Mouse (Mus musculus) cerebellum, adult 11 months (tissue): ENCODE data around the gene Hist1h2ac.
"Not testable (repeated sequence)": the region's sequence is repeated elsewhere in the genome, so short reads cannot be mapped to it uniquely, and the experiment has no call there.

Experiments
- DNase-seq: peaks from one replicate; pipeline ENCODE4 v3.0.0; 2022

The Hist1h2ac gene

DNA sequence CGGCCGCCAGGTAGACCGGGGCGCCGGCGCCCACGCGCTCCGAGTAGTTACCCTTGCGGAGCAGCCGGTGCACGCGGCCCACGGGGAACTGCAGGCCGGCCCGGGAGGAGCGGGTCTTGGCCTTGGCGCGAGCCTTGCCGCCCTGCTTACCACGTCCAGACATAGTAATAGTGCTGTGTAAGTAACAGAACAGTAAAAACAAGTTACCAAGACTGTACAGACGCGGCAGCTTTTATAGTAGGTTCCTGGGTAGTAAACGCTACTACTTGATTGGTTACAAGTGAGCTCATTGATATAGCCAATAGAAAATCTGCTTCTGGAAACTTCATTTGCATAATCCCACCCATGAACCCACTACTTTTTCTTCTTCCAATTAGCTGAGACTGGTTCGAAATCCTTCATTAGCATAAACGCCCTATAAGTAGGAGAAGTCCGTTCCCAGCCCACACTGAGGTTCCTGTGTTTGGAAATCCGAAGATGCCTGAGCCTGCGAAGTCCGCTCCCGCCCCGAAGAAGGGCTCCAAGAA lies at the start of gene Hist1h2ac, which contains the start of gene Hist1h2bc:
TSS of gene Hist1h2ac (minus strand) at position 194 of the 527 bp plus-strand sequence.
TSS of gene Hist1h2bc (plus strand) at position 445 of the 527 bp plus-strand sequence.
- peak; percentile 76 for DNase-seq

- no peak for DNase-seq
Measured at GRCm38 (mm10) chr13:23732156-23732804, 48.5 kb upstream of the Hist1h2ac start.

- DNase-seq = no peak
Measured at GRCm38 (mm10) chr13:23730479-23730878, 46.7 kb upstream of the Hist1h2ac start.

DNA sequence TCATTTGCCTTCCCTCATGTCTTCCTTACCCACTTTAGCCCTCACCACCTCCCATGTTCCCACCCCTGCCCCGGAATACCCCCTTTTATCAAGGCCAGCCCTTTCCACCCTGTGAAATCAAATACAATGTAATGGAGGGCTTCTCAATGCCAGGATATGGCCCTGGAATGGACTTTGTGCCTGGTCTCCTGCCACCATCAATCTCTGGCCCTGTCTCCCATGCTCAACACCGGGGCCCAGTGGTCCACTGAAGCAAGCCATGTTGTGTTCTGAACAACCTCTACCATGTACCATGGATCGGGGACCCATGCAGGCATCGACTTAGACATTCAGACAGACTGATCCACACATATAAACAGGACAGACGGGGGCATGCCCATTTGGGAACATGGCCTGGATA lies 46.0 kb upstream of the Hist1h2ac start:
- DNase-seq = no peak

- no peak for DNase-seq
Measured at GRCm38 (mm10) chr13:23729192-23729525, 45.4 kb upstream of the Hist1h2ac start.

- DNase-seq = no peak
Measured at GRCm38 (mm10) chr13:23728472-23729191, 44.9 kb upstream of the Hist1h2ac start.

DNA sequence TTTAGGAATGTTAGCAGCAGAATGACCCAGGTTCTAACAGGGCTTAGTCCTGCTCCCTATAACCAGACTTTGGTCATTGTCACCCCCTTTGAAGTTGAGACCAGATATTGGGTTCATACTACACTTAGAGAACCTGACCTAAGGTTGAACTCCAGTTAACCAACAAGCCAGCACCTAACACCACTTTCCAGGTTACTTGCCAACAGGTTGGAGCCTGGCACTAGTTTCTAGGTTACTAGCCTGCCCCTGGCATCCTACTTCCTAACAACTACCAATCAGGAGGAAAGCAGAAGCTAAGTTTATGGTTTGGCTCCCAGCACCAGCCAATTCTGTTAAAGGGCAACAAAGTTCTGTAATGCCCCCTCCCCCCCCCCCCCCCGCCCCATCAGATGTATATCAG lies 41.5 kb upstream of the Hist1h2ac start:
- no peak for DNase-seq

- DNase-seq = no peak
Measured at GRCm38 (mm10) chr13:23724239-23724638, 40.5 kb upstream of the Hist1h2ac start.

DNA sequence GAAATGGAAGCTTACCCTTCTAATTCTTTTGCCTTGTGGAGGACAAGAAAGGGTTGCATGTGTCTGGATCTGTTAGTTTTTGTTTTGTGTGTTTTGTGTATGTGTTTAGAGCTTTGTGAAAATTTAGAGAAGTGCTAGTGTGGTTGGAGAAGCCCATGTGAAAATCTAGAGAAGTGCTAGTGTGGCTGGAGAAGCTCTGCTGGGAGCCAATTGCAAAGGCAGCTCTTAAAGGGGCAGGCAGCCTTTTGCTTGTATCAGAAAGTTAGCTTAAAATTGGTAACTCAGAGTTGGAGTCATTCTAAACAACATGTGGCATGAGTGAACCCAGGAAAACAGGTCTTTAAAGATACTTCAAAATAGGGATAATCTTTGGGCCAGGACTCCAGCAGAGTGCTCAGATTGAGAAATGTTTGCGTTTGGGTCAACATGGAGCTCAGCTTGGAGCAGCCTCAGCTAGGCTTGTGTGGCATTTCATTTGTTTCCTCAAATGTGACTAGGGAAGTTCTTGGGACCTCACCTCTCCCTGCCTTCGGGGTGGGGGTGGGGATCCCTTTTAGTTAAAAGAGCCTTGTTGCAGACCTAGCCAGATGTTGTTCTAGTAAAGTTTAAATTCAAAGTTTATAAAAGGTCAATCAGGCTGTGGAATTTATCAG lies 34.0 kb upstream of the Hist1h2ac start:
- DNase-seq = not testable (repeated sequence)

- DNase-seq = no peak
Measured at GRCm38 (mm10) chr13:23717176-23717575, 33.4 kb upstream of the Hist1h2ac start.

DNA sequence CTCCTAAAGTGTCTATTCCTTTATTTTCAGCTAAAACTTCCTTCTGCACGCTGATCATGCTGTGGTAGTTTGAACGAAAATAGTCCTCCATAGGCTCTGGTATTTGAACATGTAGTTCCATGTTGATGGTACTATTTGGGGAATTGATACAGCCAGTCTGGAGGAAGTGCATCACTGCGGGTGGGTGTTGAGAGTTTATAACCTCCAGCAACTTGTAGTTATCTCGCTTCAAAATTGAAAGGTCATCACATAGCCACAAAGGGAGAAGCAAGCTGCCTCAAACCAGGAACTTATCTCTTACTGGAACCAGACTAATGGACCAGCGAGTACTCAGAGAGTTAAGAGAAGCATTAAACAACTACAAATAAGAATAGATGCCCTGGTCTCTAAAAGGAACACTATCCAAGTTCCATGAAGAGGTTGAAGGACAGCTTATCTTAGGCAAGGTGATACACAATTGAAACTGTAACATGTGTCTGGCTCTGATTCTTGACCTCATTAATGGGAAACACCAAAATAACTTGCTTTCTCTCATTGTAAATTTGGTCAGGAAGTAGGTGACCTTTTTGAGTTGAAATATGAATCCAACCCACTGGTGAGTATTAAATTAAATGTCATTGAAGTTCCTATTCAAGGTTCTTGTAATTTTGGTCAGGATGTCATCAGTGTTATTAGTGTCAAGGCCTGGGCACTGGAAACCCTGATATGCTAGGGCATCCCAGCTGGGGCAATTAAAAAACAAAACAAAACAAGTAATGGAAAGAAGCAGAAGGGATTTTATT lies 32.7 kb upstream of the Hist1h2ac start:
- DNase-seq = no peak

DNA sequence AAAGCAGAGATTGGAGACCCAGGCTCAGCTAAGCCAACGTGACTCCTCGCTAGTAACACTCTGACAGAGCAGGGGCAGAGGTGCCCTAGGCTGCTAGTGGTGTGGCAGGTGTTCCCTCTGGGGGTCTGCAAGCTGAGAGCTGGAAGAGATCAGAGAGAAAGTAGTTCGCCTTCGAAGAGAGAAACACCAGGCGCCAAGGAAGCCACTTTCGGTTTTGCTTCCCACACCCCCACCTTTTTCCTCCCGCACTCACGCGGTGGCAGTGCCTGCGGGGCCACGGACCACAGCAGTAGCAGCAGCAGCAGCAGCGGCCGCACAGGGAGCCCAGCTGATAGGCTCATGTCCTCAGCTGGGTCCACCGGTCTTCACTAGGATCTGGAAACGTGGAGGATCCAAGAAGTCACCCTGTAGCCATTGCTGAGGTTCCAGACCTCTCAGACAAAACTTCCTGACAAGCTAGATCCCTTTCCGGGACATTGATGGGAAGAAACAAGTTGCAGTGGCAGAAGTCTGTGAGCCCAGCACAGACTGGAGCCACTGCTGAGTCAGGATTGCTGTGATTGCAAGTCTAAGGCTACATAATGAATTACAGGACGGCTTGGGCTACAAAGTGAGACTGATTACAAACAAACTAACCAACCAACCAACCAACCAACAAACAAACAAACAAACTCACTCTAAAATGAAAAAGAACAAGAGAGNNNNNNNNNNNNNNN lies 26.8 kb upstream of the Hist1h2ac start, which contains the start of gene Hfe:
TSS of gene Hfe (minus strand) at position 481 of the 716 bp plus-strand sequence.
- no peak for DNase-seq

- DNase-seq = no peak
Measured at GRCm38 (mm10) chr13:23709714-23710373, 26.1 kb upstream of the Hist1h2ac start.

- no peak for DNase-seq
Measured at GRCm38 (mm10) chr13:23708654-23709053, 24.9 kb upstream of the Hist1h2ac start.

DNA sequence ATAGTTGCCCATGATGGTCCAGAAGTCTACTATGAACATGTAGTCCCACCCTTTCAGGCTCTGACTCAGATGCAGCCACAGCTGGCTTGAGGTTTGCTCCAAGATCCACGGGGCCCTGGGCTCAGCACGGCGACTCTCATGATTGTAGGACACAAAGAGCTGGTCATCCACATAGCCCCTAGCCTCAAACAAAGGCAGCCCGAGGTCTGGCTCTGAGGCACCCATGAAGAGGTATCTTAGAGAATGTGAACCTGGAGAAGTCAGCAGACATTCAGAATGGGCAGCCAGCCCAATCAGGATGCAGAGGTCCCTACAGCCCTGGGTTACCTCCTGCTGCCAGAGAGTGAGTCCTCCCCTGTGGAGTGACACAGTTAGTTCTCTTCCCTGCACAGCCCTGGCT lies 24.3 kb upstream of the Hist1h2ac start:
- DNase-seq = no peak

DNA sequence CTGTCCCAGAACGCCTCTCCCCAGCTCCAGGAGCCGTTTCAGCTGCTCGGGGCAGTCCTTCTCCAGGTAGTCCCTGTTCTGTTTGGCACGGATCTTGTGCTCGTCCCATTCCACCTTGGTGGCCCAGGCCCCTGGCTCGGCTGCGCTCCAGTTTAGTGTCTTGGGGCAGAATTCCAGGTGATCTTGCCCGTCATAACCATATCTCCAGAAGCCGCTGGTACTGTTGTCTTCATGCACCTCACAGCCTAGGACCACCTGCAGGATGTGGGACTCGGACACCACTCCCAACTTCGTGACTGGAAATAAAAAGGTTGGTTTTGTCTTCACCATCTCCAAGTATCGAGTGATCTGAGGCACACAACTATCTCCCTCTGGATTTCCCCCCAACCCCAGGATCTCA lies 23.0 kb upstream of the Hist1h2ac start:
- DNase-seq = no peak

DNA sequence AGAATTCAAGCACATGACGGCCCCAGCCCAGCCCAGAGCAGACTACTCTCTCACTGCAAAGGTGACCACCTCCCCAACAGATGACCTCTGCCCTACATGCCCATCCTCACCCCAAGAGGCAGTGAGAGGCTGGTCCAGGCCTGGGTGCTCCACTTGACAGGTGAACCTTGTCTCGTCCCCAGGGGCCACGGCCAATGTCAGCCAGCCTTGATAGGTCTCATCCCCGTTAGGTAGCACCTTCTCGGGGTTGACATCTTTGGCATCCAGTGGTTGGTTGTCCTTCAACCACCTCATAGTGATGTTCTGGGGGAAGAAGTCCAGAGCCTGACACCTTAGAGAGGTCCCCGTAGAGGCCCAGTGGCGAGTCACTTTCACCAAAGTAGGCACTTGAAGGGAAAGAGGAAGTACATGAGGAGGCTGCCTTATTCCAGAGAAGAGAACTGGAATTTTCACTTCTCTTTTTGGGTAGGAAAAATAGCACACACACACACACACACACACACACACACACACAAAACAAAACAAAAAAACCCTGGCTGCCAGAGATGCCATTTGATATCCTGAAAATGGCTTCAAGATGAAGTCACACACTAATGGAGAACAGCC lies 22.1 kb upstream of the Hist1h2ac start:
- no peak for DNase-seq

DNA sequence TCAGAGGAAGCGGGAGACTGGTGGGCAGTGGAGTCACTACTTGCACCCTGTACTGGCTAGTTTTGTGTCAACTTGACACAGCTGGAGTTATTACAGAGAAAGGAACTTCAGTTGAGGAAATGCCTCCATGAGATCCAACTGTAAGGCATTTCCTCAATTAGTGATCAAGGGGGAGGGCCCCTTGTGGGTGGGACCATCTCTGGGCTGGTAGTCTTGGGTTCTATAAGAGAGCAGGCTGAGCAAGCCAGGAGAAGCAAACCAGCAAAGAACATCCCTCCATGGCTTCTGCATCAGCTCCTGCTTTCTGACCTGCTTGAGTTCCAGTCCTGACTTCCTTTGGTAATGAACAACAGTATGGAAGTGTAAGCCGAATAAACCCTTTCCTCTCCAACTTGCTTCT lies 19.1 kb upstream of the Hist1h2ac start:
- DNase-seq = not testable (repeated sequence)

DNA sequence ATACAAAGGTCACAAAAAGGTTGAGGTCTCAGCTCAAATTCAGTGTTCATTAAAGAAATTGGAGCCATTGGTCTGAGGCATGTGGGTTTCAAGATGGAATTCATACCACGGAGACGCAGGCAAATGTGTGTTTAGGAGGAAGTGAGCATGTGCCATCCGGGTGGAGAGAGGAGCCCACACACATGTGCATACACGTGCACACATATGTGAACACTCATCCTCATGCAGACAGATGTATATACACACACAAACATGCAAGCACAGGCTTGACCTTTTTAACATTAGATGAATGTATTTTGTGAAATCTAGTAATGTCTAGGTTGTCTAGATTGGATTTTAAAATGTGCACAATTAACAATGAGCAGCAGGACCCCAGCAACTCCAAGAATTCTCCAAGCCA lies 18.5 kb upstream of the Hist1h2ac start:
- no peak for DNase-seq

DNA sequence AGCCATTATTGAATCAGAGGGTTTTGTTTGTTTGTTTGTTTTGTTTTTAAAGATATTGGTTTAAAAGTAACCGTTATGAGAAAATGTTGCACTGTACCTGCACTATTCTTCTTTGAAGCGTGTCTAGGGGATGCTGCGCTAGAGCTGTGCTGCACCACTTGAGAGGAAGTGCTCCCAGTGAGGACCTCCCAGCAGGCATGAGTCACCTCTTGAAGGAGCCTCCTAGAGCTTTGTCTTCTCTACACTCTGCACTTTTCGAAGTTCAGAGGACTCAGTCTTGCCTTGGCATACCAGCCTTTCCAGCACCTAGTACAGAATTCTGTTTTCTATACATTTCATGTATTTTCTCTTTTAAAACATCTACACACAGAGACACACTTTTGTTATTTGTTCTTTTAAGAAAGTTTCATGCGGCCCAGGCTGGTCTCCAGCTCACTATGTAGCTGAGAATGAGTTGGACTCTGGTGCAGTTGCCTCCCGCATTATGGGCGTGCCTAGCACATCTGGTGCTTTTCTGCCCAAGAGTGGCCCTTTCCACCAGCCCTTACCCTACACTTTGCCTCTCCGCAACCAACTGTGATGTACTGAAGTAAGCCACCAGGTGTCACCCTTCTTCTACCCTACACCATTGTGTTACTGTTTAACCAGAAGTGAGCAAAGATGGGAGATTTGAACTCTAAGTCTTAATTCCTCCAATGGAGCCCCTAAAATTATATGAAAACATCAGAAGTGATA lies 17.2 kb upstream of the Hist1h2ac start:
- DNase-seq = peak; percentile 41
